Mouse (Mus musculus): ENCODE measurements around the gene Kbtbd4. TPM values are rescaled to one million over a fixed set of nuclear protein-coding genes. Genes with fewer than 3 reads are reported as not detected.

Kbtbd4 gene
- polyA plus RNA-seq (2015; fragmentation: Illumina TruSeq; extraction: RNeasy Lipid Tissue Mini Kit (QIAGEN cat#74804); ENCODE audit: low read depth, low replicate concordance), result 34.2 TPM

GRCm38 (mm10) chr2:90904076-90904855 is at the start of gene Kbtbd4, which contains the start of gene Ndufs3:
Kbtbd4 (plus strand) TSS chr2:90904740.
Ndufs3 (minus strand) TSS chr2:90904827.

GRCm38 (mm10) chr2:90885218-90886041 is 19.1 kb upstream of the Kbtbd4 start, which contains the start of gene C1qtnf4:
C1qtnf4 (plus strand) TSS chr2:90885860.

GRCm38 (mm10) chr2:90940233-90941229 is 36.0 kb downstream of the Kbtbd4 start, which contains the start of gene Celf1:
Celf1 (plus strand) TSS chr2:90940382.

Other genes starting within 250 kb of the Kbtbd4 start
- gene Nup160, start 227.5 kb upstream of the Kbtbd4 start, polyA plus RNA-seq (2015; fragmentation: Illumina TruSeq; extraction: RNeasy Lipid Tissue Mini Kit (QIAGEN cat#74804); ENCODE audit: low read depth, low replicate concordance), result 8.0 TPM
- gene Fnbp4, start 159.4 kb upstream of the Kbtbd4 start, polyA plus RNA-seq (2015; fragmentation: Illumina TruSeq; extraction: RNeasy Lipid Tissue Mini Kit (QIAGEN cat#74804); ENCODE audit: low read depth, low replicate concordance), result 41.2 TPM
- 1.5 TPM for gene Agbl2, start 122.0 kb upstream of the Kbtbd4 start, polyA plus RNA-seq (2015; fragmentation: Illumina TruSeq; extraction: RNeasy Lipid Tissue Mini Kit (QIAGEN cat#74804); ENCODE audit: low read depth, low replicate concordance)
- gene Mtch2, start 57.6 kb upstream of the Kbtbd4 start, polyA plus RNA-seq (2015; fragmentation: Illumina TruSeq; extraction: RNeasy Lipid Tissue Mini Kit (QIAGEN cat#74804); ENCODE audit: low read depth, low replicate concordance), result 167 TPM
- gene C1qtnf4, start 18.9 kb upstream of the Kbtbd4 start, polyA plus RNA-seq (2015; fragmentation: Illumina TruSeq; extraction: RNeasy Lipid Tissue Mini Kit (QIAGEN cat#74804); ENCODE audit: low read depth, low replicate concordance), result 109 TPM
- 281 TPM for gene Ndufs3, start 87 bp downstream of the Kbtbd4 start, polyA plus RNA-seq (2015; fragmentation: Illumina TruSeq; extraction: RNeasy Lipid Tissue Mini Kit (QIAGEN cat#74804); ENCODE audit: low read depth, low replicate concordance)
- gene Celf1, start 35.6 kb downstream of the Kbtbd4 start, polyA plus RNA-seq (2015; fragmentation: Illumina TruSeq; extraction: RNeasy Lipid Tissue Mini Kit (QIAGEN cat#74804); ENCODE audit: low read depth, low replicate concordance), result 74.4 TPM
- 0.55 TPM for gene Rapsn, start 130.9 kb downstream of the Kbtbd4 start, polyA plus RNA-seq (2015; fragmentation: Illumina TruSeq; extraction: RNeasy Lipid Tissue Mini Kit (QIAGEN cat#74804); ENCODE audit: low read depth, low replicate concordance)
- 244 TPM for gene Psmc3, start 149.3 kb downstream of the Kbtbd4 start, polyA plus RNA-seq (2015; fragmentation: Illumina TruSeq; extraction: RNeasy Lipid Tissue Mini Kit (QIAGEN cat#74804); ENCODE audit: low read depth, low replicate concordance)
- 28.8 TPM for gene Slc39a13, start 165.7 kb downstream of the Kbtbd4 start, polyA plus RNA-seq (2015; fragmentation: Illumina TruSeq; extraction: RNeasy Lipid Tissue Mini Kit (QIAGEN cat#74804); ENCODE audit: low read depth, low replicate concordance)
- 3.6 TPM for gene Spi1, start 177.7 kb downstream of the Kbtbd4 start, polyA plus RNA-seq (2015; fragmentation: Illumina TruSeq; extraction: RNeasy Lipid Tissue Mini Kit (QIAGEN cat#74804); ENCODE audit: low read depth, low replicate concordance)
- gene Mybpc3, start 213.4 kb downstream of the Kbtbd4 start, polyA plus RNA-seq (2015; fragmentation: Illumina TruSeq; extraction: RNeasy Lipid Tissue Mini Kit (QIAGEN cat#74804); ENCODE audit: low read depth, low replicate concordance), result 0.30 TPM

Measured in brain, adult 10 weeks (tissue).